Mouse (Mus musculus): ENCODE results near the gene Gypa.

The Gypa gene

DNA sequence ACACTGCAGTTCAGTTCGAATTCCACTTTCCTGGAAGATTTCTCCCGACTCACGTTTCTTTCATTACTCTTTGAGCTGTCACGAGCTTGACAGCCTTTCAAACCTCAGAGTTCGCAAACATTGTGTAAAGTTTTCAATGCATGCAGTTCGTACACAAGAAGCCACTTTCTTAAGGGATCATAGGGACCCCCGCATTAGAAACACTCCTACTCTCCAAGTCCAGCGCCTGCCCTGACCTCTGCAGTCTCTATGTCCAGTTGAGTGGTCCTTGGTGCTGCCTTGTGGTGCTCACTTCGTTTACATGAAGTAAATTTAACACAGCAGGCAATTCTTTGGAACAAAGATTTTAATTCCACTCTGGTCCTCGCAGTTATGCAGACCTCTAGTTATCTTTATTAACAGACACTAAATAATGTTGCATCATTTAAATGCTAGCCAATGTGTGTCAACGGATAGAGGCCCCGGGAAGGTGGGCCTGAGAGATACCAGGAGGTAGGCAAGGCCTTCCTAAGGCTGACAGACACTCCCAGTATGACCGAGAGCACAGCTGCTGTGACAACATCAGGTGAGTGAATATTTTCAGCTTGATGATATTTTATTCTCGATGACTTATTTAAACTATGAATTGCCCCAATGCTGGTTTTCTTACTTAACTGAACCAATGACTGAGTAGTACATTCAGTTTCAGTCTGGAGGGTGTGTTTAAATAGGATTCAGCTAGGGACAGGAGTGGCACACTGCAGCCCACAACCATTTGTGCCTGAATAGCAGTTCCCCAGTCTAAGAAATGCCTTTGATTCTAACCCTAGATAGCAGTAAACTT is at the start of gene Gypa:
Gypa (plus strand) TSS at position 259 of the 823 bp plus-strand sequence.
- no peak for DNase-seq (ENCODE audit: low spot score in 2 of 2)

DNA sequence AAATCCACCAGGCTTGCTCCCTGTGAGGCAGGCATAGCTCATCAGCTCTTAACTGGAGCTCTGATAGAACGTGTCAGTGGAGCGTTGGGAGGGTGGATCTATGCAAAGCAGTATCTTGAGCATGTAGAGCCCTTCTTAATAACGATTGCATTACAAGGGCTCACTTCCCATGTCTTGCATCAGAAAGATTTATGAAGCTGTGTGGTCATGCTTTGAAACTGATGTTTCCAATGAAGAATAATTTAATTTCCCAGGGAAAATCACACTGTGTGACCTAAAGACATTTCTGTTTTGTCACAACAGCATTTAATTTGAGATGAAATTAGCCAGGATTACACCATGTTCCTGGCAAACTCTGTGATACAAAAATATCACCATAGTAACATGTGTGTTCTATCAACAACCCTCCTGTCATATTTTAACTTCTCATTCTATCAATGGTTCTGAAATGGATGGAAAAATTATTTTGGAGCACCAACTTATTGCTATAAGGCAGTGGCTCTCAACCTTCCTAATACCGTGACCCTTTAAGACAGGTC is 49.0 kb upstream of the Gypa start:
- no peak for DNase-seq (ENCODE audit: low spot score in 2 of 2)

DNA sequence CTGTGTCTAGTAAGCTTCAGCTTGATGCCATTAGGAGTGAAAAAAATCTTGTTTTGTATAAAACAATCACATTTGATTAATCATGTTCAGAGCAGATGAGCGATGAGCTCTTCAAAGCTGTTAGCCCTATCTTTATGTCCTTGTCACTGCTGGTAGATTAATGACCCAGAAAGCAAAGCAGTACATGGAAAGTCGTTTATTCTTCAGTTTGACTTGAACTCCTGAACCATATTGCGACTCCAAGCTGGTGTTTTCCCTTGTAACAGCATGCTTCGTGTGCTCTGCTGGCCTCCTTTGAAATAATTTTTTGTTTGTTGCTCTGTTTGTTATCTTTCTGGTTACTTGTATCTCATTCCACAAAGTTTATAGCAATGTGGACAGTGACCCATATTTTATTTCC is 46.4 kb upstream of the Gypa start:
- no peak for DNase-seq (ENCODE audit: low spot score in 2 of 2)

DNA sequence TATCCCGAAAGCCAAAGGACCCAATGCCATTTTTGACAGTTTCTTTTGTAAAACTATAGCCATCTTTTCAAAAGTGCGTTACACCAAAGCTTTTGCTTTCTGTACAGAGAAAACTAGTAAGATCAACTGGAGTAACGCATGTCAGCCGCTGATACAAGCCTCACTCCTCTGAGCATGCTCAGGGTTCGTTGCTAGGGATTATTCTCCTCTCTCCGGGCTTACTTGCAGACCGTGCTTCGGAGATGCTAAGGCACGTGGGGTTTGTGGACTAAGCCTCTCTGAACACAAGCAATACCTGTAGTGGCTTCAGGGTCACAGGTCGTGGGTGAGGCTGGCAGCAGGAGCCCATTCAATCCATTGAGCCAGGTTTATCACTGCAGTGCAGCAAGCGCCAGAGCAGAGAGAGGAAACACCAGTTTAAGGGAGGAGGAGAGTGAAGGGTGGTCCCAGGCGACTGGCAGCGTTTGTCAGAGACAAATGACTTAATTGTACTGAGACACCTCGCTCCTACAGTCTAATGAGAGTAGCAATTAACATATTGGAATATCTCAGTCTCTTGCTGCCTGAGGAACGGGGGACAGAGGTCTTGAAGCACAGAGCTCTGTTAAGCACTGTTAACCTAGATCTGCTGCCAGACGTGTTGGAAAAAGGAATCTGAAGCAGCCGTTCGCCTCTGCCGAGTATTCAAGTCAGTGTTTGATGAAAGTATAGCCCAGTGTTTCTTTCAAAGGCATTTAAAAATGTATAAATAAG is 41.5 kb upstream of the Gypa start:
- DNase-seq (ENCODE audit: low spot score in 2 of 2), result no peak

DNA sequence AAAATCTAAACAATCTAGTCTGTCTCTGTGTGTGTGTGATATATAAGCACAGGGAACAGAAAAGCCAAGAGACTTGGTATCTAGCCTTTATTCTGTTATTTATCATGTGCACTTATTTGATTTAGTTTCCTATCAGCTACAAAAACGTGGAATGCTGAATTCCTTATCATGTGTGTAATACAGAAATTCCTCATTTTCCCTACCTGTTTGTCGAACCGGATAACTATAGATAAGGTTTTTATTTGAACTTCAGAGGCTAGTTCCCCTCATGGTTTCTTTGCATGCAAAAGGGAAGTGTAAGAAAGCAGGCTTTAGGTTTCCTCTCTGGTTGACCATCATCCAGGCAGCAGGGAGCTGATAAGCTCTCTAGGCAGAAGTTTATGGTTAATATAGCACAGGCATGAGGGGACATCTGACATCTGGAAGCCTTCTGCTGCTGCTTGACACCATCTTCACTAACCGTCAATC is 30.1 kb upstream of the Gypa start:
- no peak for DNase-seq (ENCODE audit: low spot score in 2 of 2)

DNA sequence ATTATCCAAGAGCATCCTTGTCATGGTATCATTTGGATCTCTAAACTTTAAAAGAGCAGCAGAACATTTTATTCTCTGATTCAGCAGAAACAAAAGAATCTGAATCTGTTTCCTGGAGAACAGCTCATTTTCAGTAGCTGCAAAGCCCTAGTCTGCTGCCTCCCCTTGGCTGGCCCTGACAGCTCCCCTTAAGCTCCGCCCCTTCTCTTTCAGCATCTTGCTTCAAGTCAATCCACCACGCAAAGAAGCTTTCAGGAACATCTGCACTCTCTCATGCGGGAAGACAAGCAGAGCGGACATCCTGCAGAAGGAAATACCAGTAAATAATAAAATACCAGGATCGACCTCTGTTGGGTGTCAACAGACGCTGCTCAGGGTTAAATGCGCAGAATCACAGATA is 18.6 kb upstream of the Gypa start:
- DNase-seq (ENCODE audit: low spot score in 2 of 2), result no peak

DNA sequence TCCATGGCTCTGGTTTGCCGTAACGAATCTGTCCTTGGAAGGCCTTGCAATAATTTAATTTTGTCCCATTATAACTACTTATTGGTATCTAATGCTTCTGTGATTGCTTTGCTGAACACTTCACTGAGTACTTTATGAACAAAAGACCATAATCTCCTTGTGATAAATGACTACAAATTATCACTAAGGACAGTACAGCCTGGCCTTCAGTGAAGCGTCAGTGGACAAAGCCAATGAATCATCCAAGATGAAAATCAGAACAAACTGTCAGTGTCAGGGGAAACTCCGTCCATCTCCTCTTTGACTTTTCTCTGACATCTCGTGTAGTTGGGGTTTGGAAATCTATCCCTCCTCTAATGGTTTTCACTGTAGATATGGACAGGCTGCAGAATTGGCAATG is 15.4 kb upstream of the Gypa start:
- no peak for DNase-seq (ENCODE audit: low spot score in 2 of 2)

DNA sequence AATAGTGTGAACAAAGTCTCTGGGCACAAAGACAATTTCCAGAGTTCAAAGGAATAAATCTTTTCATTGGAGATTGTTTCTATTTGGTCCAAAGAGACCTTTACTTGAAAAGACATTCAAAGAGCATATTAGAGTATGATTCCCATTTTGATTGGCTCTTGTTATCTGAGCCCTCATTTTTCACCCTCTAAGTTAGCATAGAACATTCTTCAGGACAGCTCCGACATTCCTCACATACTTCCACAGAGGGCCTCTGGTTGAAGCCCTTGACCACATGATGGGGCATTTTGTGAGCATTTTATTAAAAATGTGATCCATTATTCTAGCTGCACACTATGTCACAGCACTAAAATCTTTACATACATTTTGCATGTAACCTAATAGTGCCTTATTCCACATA is 14.5 kb upstream of the Gypa start:
- DNase-seq (ENCODE audit: low spot score in 2 of 2), result no peak

DNA sequence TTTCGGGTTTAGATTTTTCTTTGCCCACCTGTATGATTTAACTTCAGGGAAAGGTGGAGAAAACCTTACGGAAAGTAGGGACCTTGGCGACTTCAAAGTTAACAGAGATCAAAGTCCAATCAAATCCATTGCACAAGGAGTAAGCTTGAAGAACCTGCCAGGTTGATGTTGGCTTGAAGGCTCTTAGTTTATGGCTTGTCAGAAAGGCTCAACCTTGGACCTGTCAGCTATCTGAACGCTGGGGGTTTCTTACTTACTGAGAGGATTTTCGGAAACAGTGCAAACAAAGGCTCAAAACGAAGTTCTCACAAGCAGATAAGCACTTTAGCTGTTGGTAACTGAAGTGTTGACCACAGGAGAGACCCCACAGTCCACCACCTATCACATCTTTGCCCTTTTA is 11.4 kb upstream of the Gypa start:
- DNase-seq (ENCODE audit: low spot score in 2 of 2), result no peak

DNA sequence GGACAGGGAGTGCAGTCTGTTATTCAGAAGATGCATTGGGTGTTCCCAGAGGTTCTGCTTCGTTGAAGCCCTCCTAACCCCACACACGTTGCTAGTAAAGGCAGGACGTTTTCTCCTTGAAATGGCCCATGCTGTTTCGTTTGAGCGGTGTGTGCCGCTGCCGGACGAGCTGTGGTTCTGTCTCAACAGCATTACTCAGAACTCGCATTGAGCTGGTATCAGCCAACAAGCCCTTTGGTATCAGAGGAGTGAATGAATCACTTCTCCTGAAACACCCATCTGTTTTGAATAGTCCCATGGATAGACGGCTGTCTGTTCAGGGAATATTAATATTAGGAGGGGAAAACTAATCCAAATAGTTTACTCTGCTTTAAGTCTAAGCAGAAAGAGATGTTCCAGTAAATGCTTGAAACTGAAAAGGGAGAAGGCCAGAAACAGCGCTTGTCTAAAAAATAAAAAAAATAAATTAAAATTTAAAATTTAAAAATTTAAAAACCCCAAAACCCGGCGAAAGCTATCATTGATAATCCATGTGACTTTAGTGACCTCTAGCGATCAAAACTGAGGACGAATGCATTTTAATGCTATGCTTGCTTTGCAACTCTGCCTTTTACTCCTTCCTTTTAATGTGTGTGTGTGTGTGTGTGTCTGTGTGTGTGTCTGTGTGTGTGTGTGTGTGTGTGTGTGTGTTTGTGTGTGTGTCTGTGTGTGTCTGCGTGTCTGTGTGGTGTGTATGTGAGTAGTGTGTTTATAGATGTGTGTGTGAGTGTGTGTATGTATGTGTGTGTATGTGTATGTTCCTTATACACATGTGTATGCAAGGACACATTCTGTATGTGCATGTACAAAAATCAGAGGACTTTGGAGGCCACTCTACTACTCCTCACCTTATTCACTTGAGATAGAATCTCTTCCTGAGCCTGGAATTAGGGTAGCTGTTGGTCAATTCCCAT is 10.5 kb upstream of the Gypa start:
- DNase-seq (ENCODE audit: low spot score in 2 of 2), result no peak

DNA sequence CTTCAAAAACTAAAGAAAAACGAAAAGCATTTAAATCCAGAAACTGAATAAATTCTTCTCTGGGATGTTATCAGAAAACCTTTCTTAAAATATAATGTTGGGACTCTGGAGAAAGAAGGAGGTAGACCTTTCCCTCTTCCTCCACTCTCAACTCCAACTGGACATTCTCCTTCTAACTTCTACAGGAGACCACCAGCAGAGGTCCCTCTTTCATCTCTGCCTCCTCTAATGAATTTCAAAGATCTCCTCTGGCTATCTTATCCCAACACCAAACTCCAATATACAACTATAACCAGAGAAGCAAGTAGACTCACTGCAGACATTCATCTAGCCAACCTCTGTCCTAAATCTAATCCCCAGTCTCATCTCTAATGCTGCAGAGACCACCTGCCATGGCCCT is 2.0 kb upstream of the Gypa start:
- DNase-seq (ENCODE audit: low spot score in 2 of 2), result no peak

DNA sequence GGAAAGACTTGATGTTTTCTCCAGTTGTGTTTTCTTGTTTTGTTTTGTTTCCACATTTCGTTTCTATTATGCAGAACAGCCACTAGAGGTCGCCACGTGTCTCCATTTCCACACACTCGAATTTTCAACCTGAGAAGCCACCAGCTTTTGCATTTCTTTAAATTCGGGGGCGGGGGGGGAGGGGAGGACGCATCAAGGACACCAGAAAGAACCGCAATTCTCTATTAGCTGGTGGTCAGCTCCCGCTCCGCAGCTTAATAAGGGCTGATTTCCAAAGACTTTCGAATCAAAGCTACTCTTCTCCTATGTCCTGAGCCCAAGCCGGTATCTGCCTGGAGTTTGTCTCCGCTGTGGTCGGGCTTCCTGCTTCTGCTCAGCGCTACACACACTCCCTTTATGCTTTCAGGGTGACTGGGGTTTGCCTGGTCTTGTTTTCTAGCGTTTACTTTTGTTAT is 567 bp upstream of the Gypa start:
- peak; percentile 39 to 44 for DNase-seq (ENCODE audit: low spot score in 2 of 2)

DNA sequence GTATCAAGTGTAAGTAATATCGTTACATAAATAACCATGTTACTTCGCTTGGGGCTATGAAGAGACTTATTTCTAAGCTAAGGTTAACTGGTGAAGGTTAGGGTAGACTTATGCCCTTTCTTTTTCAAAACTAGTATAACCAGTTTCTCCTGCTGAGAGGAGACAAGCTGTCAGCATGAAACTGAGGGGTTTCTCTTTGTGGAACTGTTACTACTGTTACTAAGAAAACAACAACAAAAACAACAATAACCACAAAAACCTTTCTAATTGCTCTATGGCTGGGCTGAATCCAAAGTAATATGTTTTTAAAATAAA is 722 bp downstream of the Gypa start:
- DNase-seq (ENCODE audit: low spot score in 2 of 2), result no peak

DNA sequence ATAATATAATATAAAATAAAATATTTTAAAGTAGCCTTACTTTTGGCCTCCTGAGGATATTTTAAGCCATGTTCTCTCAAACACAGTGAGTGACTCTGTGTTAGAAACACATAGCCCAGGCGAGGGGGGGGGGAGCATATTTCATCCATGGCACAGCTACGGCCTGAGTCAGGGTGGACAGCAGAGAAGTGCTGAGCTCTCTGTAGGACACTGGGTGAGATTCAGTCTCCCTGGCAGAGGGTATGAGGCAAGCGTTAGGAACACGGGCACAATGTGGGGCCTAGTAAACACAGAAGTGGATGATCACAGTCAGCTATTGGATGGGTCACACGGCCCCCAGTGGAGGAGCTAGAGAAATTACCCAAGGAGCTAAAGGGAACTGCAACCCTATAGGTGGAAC is 1.2 kb downstream of the Gypa start:
- no peak for DNase-seq (ENCODE audit: low spot score in 2 of 2)

DNA sequence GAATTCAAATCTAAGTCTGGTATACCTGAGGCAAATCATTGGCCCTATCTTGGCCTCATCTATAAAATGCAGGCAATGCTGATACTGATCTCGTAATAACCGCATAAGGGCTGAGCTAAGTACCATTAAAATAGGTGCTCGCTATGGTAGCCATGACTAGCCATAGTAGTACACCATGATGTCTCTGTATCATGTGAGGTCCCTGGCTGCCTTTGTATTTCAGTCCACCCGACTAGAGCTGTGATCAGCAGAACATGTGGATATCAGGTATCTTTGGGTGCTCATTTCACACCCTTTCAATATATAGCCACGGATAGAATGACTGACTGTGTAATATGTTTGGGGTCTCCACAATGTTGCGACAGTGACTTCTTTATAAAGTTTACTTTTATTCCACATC is 1.9 kb downstream of the Gypa start:
- DNase-seq (ENCODE audit: low spot score in 2 of 2), result no peak

DNA sequence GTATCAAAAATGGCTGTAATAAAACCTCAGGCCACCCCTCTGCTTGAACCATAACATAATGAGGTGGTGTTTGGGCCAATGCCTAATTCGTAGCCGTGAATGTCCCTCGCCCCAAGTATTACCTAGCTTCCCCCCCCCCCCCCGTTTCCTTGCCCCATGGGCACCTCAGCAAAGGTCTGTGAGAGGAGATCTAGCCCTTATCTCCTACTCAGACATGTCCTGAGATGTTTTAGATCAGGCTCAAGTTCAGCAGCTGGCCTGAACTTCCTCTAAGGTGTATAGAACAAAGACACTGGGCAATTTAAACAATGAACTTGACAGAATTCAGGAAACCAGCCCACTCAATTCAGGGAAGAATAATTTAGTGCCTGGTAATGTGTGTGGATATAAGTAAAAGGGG is 3.7 kb downstream of the Gypa start:
- DNase-seq (ENCODE audit: low spot score in 2 of 2), result no peak

DNA sequence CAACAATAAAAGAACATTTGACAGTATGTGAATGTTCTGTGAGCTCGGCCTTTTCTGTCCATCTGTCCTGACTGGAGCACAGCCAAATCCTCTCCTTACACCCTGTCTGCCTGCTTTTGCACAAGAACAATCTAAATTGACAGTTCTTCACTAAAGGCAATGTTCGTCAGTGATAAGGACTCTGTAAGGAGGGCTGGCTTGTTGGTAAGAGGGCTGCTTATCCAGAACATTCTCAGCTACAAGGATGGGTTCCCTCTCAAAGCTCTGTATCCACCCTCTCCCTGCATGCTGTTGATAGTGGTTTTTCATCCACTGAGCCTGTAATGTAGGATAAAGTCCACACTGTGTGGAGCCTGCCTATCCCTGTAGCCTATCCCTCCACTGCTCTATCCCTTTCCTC is 6.7 kb downstream of the Gypa start:
- no peak for DNase-seq (ENCODE audit: low spot score in 2 of 2)

DNA sequence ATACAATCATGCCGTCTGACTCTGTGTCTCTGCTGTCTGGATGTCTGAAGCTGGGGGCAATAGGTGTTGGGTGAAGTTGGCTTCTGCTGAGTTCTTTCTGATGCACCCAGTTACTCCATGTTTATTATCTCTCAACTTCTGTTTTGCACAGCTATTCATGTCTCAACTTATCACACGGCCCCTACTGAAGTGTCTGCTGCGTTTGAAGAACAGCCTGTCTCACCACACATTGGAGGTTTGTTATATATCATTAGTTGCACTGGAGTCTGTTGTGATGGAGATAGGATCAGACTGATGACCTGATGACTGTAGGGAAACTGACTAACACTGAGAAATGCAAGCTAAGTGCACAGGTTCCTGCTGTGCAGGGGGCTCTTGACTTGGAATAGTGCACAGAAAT is 7.2 kb downstream of the Gypa start:
- DNase-seq (ENCODE audit: low spot score in 2 of 2), result no peak

DNA sequence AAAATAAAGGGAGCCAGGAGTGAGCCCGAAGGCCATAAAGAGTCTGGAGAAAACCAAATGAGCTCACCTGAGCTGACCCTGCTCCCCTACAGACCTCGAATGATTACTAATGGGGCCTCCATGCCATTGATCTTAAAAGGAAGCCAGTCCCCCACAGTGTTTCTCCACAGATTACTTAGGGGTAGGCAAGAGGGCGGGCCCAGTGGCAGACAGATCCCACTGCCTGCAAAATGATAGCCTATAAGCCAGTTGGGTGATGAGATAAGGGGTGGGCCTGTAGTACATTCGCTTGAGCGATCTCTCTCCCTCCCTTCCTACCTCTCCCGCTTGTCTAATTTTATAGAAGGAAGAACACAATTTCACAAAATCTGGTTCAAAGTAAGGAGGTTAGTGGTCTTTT is 7.7 kb downstream of the Gypa start:
- no peak for DNase-seq (ENCODE audit: low spot score in 2 of 2)

DNA sequence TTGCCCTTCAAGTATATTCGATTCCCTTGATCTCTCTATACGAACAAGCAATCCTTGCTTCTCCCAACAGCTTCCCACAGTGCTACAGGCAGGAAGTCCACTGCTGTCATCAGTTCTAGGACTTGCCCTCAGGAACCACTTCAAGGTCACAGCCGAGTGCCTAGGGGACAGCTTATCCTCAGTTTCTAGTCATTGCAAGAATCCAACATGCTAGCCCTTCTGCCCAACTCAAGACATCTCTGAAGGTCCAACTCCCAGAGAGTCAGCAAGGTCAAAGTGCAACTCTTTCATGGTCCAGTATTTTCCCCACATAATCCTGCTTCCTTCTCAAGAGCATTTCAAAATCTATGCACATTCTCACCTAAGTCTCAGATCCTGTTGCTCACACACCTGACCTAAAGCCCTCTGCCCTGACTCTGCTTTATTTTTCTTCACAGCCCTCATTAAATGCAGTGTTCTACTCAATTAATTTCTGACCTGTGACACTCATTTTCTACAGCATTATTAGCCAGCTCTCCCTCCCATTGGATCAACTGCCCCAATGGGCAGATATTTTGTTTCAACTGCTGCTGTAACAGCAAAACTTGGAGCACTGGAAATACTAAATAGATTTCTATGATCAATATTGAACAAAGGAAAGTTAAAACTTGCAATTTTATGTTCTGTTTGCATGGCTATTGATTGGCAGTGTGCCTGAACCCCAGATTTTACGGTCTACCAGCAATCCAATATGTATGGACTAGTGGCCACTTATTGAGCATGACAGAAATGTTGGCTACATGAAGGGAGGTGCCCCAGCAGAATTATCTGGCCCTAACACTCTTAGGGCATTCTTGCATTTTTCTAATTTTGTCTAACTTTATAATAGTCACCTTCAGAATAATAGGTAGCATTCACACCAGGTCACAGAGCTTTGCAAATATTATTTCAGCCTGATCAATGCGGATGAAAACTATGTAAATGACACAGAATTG is 33.1 kb downstream of the Gypa start:
- no peak for DNase-seq (ENCODE audit: low spot score in 2 of 2)

DNA sequence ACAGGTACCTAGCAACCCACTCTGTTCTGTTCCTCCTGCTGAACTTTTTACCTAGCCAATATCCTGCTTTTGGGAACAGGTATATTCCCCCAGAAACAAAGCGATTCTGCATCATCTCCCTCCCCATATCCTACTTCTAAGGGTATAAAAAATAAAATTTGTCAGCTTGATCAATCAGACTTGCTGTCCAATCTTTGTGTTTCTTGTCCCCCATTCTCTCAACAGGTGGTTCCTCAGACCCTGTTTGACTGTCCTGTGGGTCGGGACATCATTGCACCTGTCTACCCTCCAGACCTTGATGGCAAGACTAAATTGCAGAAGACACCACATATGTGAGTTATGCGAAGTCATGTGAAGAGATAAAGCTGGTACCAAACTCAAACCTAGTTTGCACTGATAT is 48.3 kb downstream of the Gypa start:
- no peak for DNase-seq (ENCODE audit: low spot score in 2 of 2)

Measured in urinary bladder, adult 18-20 months (tissue).